Mouse (Mus musculus): ENCODE results near the gene Gm3043. TPM values are rescaled to one million over a fixed set of nuclear protein-coding genes. Genes with fewer than 3 reads are reported as not detected.
"Not testable (repeated sequence)": the region's sequence is repeated elsewhere in the genome, so short reads cannot be mapped to it uniquely, and the experiment has no call there.

The Gm3043 gene
- polyA plus RNA-seq (2015; fragmentation: Nextera tagmentation; extraction: Ambion mirVana): not detected in 2 replicates

GRCm38 (mm10) chr14:3688483-3688882 lies at the start of gene Gm3043:
Gene Gm3043, plus strand, starts transcription at chr14:3688783.
- not testable (repeated sequence) for H3K4me1 ChIP-seq (replicated peaks); H3K9ac ChIP-seq; H3K27me3 ChIP-seq (replicated peaks); H3K4me3 ChIP-seq (replicated peaks); ATAC-seq; H3K27ac ChIP-seq; H3K4me2 ChIP-seq (replicated peaks); H3K36me3 ChIP-seq; H3K9me3 ChIP-seq
- no CpG with 5 or more reads among the region's 3 CpGs for WGBS

- ATAC-seq; H3K4me3 ChIP-seq (replicated peaks); H3K4me1 ChIP-seq (replicated peaks); H3K4me2 ChIP-seq (replicated peaks); H3K9ac ChIP-seq; H3K27ac ChIP-seq; H3K27me3 ChIP-seq (replicated peaks); H3K36me3 ChIP-seq; H3K9me3 ChIP-seq: not testable (repeated sequence)
- no CpG with 5 or more reads among the region's 32 CpGs for WGBS
These were observed 36.9 kb upstream of the Gm3043 start, which contains the start of gene Gm3020 for GRCm38 (mm10) chr14:3651730-3652129. Gene Gm3020, plus strand, starts transcription at chr14:3652030.

Other genes with a start within 250 kb of the Gm3043 start
- not detected in 2 replicates for gene Gm10408, start 239.4 kb upstream of the Gm3043 start, polyA plus RNA-seq (2015; fragmentation: Nextera tagmentation; extraction: Ambion mirVana)
- gene Gm3012, start 54.3 kb upstream of the Gm3043 start, polyA plus RNA-seq (2015; fragmentation: Nextera tagmentation; extraction: Ambion mirVana): not detected in 2 replicates
- gene Gm3020, start 36.8 kb upstream of the Gm3043 start, polyA plus RNA-seq (2015; fragmentation: Nextera tagmentation; extraction: Ambion mirVana): 0.62 and 0.88 TPM in 2 replicates
- gene Gm3002, start 121.3 kb downstream of the Gm3043 start, polyA plus RNA-seq (2015; fragmentation: Nextera tagmentation; extraction: Ambion mirVana): 0.10 and 0.19 TPM in 2 replicates
- not detected in 2 replicates for gene Gm3033, start 157.5 kb downstream of the Gm3043 start, polyA plus RNA-seq (2015; fragmentation: Nextera tagmentation; extraction: Ambion mirVana)
- 0.11 TPM in 1 of 2 replicates, not detected in the other for gene Gm2916, start 195.4 kb downstream of the Gm3043 start, polyA plus RNA-seq (2015; fragmentation: Nextera tagmentation; extraction: Ambion mirVana)
- gene Gm3029, start 243.0 kb downstream of the Gm3043 start, polyA plus RNA-seq (2015; fragmentation: Nextera tagmentation; extraction: Ambion mirVana): not detected in 2 replicates